Mouse (Mus musculus): Measurements from ENCODE around the gene Dnlz.

DNA sequence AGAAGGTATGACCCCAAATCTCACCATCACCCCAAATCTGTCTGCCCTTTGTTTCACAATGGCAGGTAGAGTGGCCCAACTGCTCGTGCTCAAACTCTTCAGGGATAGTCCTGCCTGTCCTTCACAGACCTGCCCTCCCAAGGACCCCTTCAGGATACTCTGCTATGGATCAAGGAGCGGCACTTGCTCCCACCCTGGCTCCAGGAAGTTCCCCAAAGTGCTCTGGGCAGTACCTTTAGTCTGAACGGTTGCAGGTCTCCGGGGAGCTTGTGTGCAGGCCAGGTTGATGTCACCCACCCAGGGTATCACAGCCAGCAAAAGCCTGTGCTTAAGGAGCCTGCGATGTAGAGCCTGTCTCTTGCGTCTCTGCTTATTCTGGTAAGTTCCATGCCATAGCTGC, 16.0 kb upstream of the Dnlz start:
- TF ChIP-seq POLR2A (IDR thresholded peaks at IDR 0.05; ENCODE audit: extremely low read depth, insufficient read depth, low read length) = no peak
- no peak for TF ChIP-seq CTCF (IDR thresholded peaks at IDR 0.05; ENCODE audit: extremely low read depth, insufficient read depth, low read length)

Measured in cortical plate, adult 2 months (tissue).